Mouse (Mus musculus) myocyte (in vitro differentiated cells): Measurements from ENCODE around the gene Sirpa. TPM values are rescaled to one million over a fixed set of nuclear protein-coding genes. Genes with fewer than 3 reads are reported as not detected.

Experiments
- H3K27me3 ChIP-seq: one replicate; pipeline ENCODE4 v1.6.1; 2011; ENCODE audit not compliant: control insufficient read depth, insufficient read depth, insufficient read length
- H3K36me3 ChIP-seq: one replicate; pipeline ENCODE4 v1.6.1; 2011; ENCODE audit not compliant: control insufficient read depth, insufficient read depth
- H3K4me2 ChIP-seq: one replicate; pipeline ENCODE4 v1.6.1; 2011; ENCODE audit warnings: low read depth, control low read depth
- H3K4me3 ChIP-seq: one replicate; pipeline ENCODE4 v1.5.1; 2011; ENCODE audit warnings: mild to moderate bottlenecking, control low read depth, moderate library complexity
- H3K79me2 ChIP-seq: one replicate; pipeline ENCODE4 v1.6.1; 2011; ENCODE audit not compliant: control insufficient read depth, insufficient read depth
- H3ac ChIP-seq: one replicate; pipeline ENCODE4 v1.6.1; 2011; ENCODE audit not compliant: control insufficient read depth, insufficient read length
- CEBPB ChIP-seq: IDR thresholded peaks from 2 replicates; pipeline ENCODE4 v1.6.1; 2011; ENCODE audit warnings: mild to moderate bottlenecking, moderate library complexity; ENCODE audit not compliant: poor library complexity, insufficient read depth, severe bottlenecking
- E2F4 ChIP-seq: IDR thresholded peaks from one replicate; pipeline ENCODE4 v1.6.1; 2011; ENCODE audit warnings: mild to moderate bottlenecking, control low read depth, moderate library complexity; ENCODE audit not compliant: insufficient read depth
- MAX ChIP-seq: IDR thresholded peaks from one replicate; pipeline ENCODE4 v1.6.1; 2011; ENCODE audit warnings: low read depth, mild to moderate bottlenecking, control low read depth
- MYOD1 ChIP-seq, 3 experiments: IDR thresholded peaks; one replicate each; pipeline ENCODE4 v1.6.1; 2011; ENCODE audit warnings: control low read depth in 2 of 3, low read depth in 2 of 3, mild to moderate bottlenecking in 2 of 3, moderate library complexity in 1 of 3; ENCODE audit not compliant: insufficient read length in 2 of 3, control insufficient read depth in 1 of 3
- MYOG ChIP-seq, 3 experiments: IDR thresholded peaks; one replicate each; pipeline ENCODE4 v1.6.1; 2011; ENCODE audit warnings: control low read depth in 2 of 3, low read depth in 2 of 3, mild to moderate bottlenecking in 2 of 3; ENCODE audit not compliant: insufficient read length in 2 of 3, control insufficient read depth in 1 of 3, insufficient read depth in 1 of 3
- POLR2A ChIP-seq: IDR thresholded peaks from one replicate; pipeline ENCODE4 v1.6.1; 2011; ENCODE audit warnings: low read depth, mild to moderate bottlenecking, control low read depth, moderate library complexity; ENCODE audit not compliant: insufficient read length
- POLR2AphosphoS2 ChIP-seq: IDR thresholded peaks from one replicate; pipeline ENCODE4 v1.6.1; 2011; ENCODE audit warnings: low read depth, control low read depth; ENCODE audit not compliant: insufficient read length
- REST ChIP-seq: IDR thresholded peaks from one replicate; pipeline ENCODE4 v1.6.1; 2011; ENCODE audit warnings: mild to moderate bottlenecking, control low read depth, moderate library complexity; ENCODE audit not compliant: insufficient read depth, insufficient read length
- SRF ChIP-seq: IDR thresholded peaks from one replicate; pipeline ENCODE4 v1.6.1; 2011; ENCODE audit warnings: low read depth; ENCODE audit not compliant: control insufficient read depth, insufficient read length
- TCF12 ChIP-seq: IDR thresholded peaks from one replicate; pipeline ENCODE4 v1.6.1; 2011; ENCODE audit warnings: mild to moderate bottlenecking, control low read depth; ENCODE audit not compliant: poor library complexity, insufficient read depth, severe bottlenecking
- TCF3 ChIP-seq: IDR thresholded peaks from one replicate; pipeline ENCODE4 v1.6.1; 2011; ENCODE audit warnings: low read depth, control low read depth; ENCODE audit not compliant: insufficient read length
- USF1 ChIP-seq: IDR thresholded peaks from one replicate; pipeline ENCODE4 v1.6.1; 2011; ENCODE audit warnings: low read depth, mild to moderate bottlenecking, control low read depth, moderate library complexity
- polyA plus RNA-seq: library from polyadenylated mRNA; unstranded; fragments of >200 nt; fragmentation: generic; extraction: Trizol; gene quantifications from one replicate; pipeline ENCODE4 v1.2.1, GENCODE M21; 2012; ENCODE audit warnings: missing spikeins

Gene Sirpa
- polyA plus RNA-seq, 1 experiment: 0.53 TPM

- TF ChIP-seq SRF: no peak
- TF ChIP-seq MAX: no peak
- no peak for TF ChIP-seq MYOD1 (IDR thresholded peaks at IDR 0.05; ENCODE audit: control insufficient read depth in 1 of 3, insufficient read length in 2 of 3, low read depth in 2 of 3)
- TF ChIP-seq MYOG (IDR thresholded peaks at IDR 0.05; ENCODE audit: control insufficient read depth in 1 of 3, insufficient read depth in 1 of 3, insufficient read length in 2 of 3, low read depth in 2 of 3): no peak
- TF ChIP-seq USF1: no peak
- no peak for TF ChIP-seq REST
- TF ChIP-seq TCF12: no peak
- no peak for TF ChIP-seq TCF3
- no peak for TF ChIP-seq E2F4
- no peak for TF ChIP-seq POLR2AphosphoS2
- TF ChIP-seq POLR2A: no peak
- TF ChIP-seq CEBPB: no peak
- no peaks in the 10 kb centered on the region for H3K36me3 ChIP-seq
- H3K79me2 ChIP-seq: no peaks in the 10 kb centered on the region
- H3K27me3 ChIP-seq: peaks cover 23% of the 10 kb centered on the region
- no peak overlapping the region for H3K4me2 ChIP-seq
- no peak overlapping the region for H3K4me3 ChIP-seq
- H3ac ChIP-seq: no peak overlapping the region
These were observed 4.8 kb upstream of the Sirpa start for GRCm38 (mm10) chr2:129587825-129588251.

DNA sequence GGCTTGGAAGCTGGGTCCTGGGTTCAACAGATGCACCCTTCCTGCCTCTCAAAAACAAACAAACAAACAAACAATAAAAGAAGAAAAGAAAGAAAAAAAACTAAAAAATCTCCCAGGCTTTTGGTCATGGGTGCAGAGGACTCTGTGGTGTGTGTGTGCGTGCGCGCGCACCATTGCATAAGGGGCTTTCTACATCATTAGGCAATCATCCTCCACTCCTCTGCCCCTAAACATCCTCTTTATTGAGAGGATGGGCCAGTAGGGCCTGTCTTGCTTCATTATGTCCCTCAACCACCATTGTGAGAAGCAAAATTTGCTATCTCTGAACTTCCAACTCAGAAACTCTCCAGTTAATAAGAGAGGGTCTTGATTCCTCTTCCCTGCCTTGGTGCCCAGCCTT lies 738 bp upstream of the Sirpa start:
- Histone ChIP-seq H3K27me3 (peaks cover 32% of the 10 kb centered on the region), H3K4me3 (no peak overlapping the region)

DNA sequence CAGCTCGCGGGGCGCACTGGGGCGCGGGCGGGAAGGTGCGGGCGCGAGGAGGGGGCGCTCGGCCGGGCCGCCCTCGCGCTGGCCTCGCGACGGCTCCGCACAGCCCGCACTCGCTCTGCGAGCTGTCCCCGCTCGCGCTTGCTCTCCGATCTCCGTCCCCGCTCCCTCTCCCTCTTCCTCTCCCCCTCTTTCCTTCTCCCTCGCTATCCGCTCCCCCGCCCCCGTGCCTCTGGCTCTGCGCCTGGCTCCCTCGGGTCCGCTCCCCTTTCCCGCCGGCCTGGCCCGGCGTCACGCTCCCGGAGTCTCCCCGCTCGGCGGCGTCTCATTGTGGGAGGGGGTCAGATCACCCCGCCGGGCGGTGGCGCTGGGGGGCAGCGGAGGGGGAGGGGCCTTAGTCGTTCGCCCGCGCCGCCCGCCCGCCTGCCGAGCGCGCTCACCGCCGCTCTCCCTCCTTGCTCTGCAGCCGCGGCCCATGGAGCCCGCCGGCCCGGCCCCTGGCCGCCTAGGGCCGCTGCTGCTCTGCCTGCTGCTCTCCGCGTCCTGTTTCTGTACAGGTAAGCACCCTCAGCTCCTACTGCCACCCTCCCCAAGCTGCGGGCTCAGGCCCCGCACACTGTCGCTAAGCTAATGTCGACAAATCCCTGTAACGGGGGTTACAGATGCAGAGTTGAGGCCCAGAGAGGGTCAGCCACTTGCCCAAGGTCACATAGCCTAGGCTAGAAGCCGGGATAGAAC lies 673 bp downstream of the Sirpa start:
- Histone ChIP-seq H3K4me2 (no peak overlapping the region), H3K4me3 (no peak overlapping the region), H3ac (no peak overlapping the region), H3K36me3 (no peaks in the 10 kb centered on the region), H3K79me2 (no peaks in the 10 kb centered on the region), H3K27me3 (peaks cover 37% of the 10 kb centered on the region)
- TF ChIP-seq USF1: no peak
- TF ChIP-seq TCF12: no peak
- no peak for TF ChIP-seq TCF3
- TF ChIP-seq CEBPB: no peak
- TF ChIP-seq MYOD1 (IDR thresholded peaks at IDR 0.05; ENCODE audit: control insufficient read depth in 1 of 3, insufficient read length in 2 of 3, low read depth in 2 of 3): no peak
- TF ChIP-seq MAX: no peak
- no peak for TF ChIP-seq REST
- no peak for TF ChIP-seq SRF
- TF ChIP-seq POLR2AphosphoS2: no peak
- TF ChIP-seq MYOG (IDR thresholded peaks at IDR 0.05; ENCODE audit: control insufficient read depth in 1 of 3, insufficient read depth in 1 of 3, insufficient read length in 2 of 3, low read depth in 2 of 3): no peak
- TF ChIP-seq POLR2A: no peak
- TF ChIP-seq E2F4: no peak

More for the DNA sequence above, 738 bp upstream of the Sirpa start:
- H3K4me2 ChIP-seq: no peak overlapping the region
- H3K79me2 ChIP-seq: no peaks in the 10 kb centered on the region
- H3K36me3 ChIP-seq: no peaks in the 10 kb centered on the region
- no peak overlapping the region for H3ac ChIP-seq
- TF ChIP-seq REST (no peak), TCF3 (no peak), TCF12 (no peak), MAX (no peak), E2F4 (no peak), USF1 (no peak), MYOD1 (IDR thresholded peaks at IDR 0.05; ENCODE audit: control insufficient read depth in 1 of 3, insufficient read length in 2 of 3, low read depth in 2 of 3) (no peak), POLR2AphosphoS2 (no peak), MYOG (IDR thresholded peaks at IDR 0.05; ENCODE audit: control insufficient read depth in 1 of 3, insufficient read depth in 1 of 3, insufficient read length in 2 of 3, low read depth in 2 of 3) (no peak), SRF (no peak), CEBPB (no peak), POLR2A (no peak)

GRCm38 (mm10) chr2:129593876-129594421 lies 1.3 kb downstream of the Sirpa start:
- Histone ChIP-seq H3K36me3 (no peaks in the 10 kb centered on the region), H3K27me3 (peaks cover 41% of the 10 kb centered on the region), H3K4me2 (no peak overlapping the region), H3K4me3 (no peak overlapping the region), H3ac (no peak overlapping the region), H3K79me2 (no peaks in the 10 kb centered on the region)
- TF ChIP-seq CEBPB (no peak), REST (no peak), MYOG (IDR thresholded peaks at IDR 0.05; ENCODE audit: control insufficient read depth in 1 of 3, insufficient read depth in 1 of 3, insufficient read length in 2 of 3, low read depth in 2 of 3) (no peak), POLR2A (no peak), POLR2AphosphoS2 (no peak), E2F4 (no peak), TCF3 (no peak), MAX (no peak), TCF12 (no peak), MYOD1 (IDR thresholded peaks at IDR 0.05; ENCODE audit: control insufficient read depth in 1 of 3, insufficient read length in 2 of 3, low read depth in 2 of 3) (no peak), USF1 (no peak), SRF (no peak)
